Mouse (Mus musculus): ENCODE results near the gene Psmd10.
A peak's percentile ranks its signal among the peaks of the same experiment; 100 is the strongest.

Gene Psmd10

DNA sequence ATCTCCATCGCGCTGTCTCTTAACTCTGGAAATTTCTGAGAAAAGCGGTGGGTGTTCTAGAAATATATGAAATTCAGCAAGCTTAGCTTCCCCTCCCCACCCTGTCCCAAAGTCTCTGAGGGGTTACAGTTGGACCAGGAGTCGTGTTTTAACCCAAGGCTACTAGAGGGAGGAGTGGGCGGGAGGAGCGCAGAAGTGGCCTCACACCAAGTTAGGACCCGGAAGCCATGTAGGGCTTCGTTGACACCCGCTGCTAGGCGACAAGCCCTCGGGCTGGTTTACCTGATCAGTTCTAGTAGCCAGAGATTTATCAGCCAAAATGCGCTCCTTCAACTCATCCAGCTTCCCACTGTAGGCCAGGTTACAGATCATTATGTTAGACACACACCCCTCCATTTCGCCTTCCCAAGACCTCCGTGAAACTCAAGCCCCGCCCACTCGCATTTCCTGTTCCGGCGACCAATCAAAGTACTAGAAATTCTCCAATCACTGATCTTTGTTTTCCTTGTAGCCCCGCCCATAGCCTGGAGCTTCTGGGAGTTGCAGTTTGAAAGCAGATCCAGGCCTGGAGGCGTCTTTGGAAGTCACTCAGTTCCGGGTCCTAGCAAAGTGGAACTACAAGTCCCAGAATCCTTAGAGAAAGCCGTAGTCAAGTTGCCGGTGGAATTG lies at the start of gene Psmd10, which contains the start of gene Atg4a:
TSS of gene Psmd10 (minus strand) at position 457 of the 669 bp plus-strand sequence.
TSS of gene Atg4a (plus strand) at position 636 of the 669 bp plus-strand sequence.
- DNase-seq (ENCODE audit: low spot score in 2 of 2) = peak; percentile 94

DNA sequence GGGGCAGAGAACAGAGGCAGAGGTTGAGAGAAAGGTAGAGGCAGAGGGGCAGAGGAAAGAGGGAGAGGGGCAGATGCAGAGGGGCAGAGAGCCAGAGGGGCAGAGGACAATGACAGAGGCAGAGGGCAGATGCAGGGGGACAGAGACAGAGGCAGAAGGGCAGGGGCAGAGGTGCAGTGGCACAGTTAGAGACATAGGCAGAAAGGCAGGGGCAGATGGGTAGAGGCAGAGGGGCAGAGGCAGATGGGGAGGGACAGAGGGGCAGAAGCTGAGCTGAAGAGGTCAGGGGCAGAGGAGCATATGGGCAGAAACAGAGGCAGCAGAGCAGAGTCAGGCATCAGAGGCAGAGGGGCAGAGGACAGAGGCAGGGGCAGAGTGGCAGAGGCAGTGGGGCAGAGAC lies 42.4 kb upstream of the Psmd10 start:
- no peak for DNase-seq (ENCODE audit: low spot score in 2 of 2)

DNA sequence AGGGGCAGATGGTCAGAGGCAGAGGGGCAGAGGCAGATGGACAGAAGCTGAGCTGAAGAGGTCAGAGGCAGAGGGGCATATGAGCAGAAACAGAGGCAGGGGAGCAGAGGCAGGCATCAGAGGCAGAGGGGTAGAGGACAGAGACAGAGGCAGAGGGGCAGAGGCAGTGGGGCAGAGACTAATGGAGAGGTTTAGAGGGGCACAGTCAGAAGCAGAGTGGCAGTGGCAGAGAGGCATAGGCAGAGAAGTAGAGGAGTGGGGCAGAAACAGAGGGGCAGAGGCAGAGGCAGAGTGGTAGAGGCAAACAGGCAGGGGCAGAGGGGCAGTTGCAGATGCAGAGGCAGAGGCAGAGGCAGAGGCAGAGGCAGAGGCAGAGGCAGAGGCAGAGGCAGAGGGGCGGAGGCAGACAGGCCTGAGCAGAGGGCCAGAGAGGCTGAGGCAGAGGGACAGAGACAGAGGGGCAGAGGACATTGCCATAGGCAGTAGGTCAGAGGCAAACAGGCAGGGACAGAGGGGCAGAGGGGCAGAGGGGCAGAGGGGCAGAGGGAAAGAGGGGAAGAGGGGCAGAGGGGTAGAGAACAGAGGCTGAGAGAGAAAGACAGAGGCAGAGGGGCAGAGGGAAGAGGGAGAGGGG lies 41.5 kb upstream of the Psmd10 start:
- no peak for DNase-seq (ENCODE audit: low spot score in 2 of 2)

DNA sequence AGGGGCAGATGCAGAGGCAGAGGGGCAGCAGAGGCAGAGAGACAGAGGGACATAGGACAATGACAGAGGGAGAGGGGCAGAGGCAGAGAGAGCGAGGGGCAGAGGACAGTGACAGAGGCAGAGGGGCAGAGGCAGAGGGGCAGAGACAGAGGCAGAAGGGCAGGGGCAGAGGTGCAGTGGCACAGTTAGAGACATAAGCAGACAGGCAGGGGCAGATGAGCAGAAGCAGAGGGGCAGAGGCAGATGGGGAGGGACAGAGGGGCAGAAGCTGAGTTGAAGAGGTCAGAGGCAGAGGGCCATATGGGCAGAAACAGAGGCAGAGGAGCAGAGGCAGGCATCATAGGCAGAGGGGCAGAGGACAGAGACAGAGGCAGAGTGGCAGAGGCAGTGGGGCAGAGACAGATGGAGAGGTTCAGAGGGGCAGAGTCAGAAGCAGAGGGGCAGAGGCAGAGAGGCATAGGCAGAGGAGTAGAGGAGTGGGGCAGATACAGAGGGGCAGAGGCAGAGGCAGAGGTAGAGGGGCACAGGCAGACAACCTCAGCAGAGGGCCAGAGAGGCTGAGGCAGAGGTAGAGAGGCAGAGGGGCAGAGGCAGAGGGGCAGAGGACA lies 40.5 kb upstream of the Psmd10 start:
- DNase-seq (ENCODE audit: low spot score in 2 of 2) = no peak

DNA sequence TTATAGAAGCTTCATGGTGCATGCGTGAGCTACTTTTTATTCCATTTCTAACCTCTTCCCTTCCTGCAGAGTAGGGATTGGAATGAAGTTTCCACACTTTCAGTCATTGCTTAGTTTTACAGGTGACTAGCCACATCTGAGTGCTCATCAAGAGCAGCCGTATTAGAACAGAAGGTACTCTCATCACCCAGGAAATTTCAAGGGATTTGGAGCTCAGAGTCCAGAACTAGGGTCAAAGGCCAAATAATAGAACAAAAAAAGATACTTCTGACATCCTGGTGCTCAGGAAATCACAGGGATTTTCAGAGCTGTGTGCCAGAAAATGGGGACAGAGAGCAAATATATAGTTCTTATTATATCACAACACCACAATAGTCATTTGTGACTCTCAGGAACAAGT lies 28.7 kb upstream of the Psmd10 start:
- no peak for DNase-seq (ENCODE audit: low spot score in 2 of 2)

DNA sequence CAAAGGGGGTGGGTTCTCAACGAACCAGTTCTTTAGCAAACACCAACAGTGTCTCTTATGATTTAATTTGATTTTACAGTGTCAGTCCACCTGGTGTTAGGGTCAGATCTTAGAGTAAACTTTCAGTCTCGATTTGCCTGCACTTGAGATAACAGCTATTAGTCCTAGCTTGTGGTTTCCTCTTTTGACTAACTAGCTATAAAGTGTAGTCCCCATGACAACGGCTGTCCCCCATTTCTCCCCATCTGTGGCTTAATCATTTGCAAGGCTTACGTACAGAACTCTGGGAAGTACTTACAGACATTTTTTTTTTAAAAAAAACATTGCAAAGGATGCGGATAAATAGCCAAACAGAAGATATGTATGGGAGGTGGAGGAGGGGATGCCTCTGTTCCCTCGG lies 28.3 kb upstream of the Psmd10 start:
- no peak for DNase-seq (ENCODE audit: low spot score in 2 of 2)

DNA sequence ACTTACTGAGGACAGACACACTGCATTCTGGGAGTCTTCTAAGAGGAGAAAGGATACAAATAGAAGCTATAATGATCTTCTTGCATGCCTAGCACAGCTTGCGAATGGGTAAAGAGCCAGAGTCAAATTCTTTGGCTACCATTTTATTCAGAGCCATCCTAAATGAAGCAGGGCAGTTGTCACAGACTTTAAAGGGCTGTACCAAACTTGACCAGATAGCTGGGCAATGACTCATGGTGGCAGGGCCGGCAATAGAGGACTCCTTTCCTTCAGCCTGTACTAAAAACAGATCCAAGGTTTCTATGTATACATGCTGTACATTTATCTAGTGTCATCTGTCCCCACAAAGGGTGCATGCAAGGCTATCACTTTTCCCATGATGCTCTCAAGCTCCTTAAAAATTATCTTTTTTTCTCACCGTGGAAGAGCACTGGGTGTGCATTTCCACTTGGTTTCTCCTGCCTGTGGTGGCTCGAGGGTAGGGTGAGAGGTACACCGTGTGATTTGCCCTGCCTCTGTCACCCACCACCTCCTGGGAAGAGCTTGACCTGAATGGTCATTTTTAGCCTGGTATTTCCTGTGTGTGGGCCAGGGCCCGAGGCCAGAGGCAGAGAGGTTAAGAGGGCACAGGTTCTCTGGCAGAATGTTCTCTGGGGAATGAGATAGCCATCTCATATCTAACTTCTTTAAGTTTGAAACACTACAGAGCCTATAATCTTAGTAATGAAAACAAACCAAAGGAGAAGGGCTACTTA lies 26.9 kb upstream of the Psmd10 start:
- DNase-seq (ENCODE audit: low spot score in 2 of 2) = no peak

DNA sequence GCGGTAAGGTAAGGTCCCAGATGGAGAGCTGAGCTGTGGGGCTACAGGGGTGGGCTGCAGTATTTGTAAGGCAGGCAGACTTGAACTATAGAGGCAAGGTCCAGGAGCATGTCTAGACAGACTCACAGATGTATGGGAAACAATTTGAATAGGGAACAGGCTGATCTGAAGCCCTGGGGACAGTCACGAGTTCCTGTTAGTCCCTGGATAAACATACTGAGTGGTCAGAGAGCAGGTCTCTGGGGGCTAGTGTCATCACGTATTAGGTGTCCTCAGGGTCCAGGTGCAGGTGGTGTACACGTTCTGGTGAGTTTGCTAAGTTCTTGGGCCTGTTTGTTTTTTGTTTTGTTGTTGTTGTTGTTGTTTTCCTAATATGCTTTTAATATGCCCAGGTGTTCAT lies 23.6 kb upstream of the Psmd10 start:
- DNase-seq (ENCODE audit: low spot score in 2 of 2) = no peak

DNA sequence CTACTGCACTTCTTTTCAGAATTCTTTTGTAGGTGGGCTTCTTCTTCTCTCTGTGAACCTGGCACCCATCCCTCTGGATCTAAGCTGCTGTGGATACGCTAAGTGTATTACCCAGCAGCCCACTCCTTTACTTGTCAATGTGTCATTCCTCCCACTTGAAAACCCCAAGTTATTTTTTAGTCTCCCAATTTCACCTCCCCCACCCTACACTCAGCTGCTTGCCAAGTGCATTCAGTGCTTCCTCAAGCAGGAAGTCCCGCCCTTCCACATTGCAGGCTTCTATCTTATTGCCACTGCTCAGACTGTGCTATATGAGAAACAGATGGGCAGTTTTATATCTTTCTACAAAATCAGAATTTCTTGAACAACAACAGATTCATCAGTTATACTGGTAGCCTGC lies 23.0 kb upstream of the Psmd10 start:
- DNase-seq (ENCODE audit: low spot score in 2 of 2) = peak; percentile 39 to 45

DNA sequence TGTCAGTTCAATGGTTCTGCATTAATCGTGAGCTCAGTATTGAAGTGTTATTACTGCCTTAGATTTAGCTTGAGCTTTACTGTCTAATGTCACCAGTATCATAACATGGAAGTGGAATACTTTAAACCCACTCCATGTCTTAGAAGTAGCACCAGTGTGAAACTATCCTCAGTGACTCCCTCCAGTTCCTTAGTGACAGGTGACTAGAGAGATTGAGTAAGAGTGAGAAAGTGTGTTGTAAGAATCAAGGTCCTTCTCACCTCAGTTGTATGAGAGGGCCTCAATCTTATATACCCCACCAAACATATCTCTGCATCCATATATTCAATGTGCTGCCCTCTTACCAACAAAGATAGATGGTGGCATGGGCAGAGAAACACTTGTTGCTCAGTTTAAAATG lies 22.4 kb upstream of the Psmd10 start:
- no peak for DNase-seq (ENCODE audit: low spot score in 2 of 2)

DNA sequence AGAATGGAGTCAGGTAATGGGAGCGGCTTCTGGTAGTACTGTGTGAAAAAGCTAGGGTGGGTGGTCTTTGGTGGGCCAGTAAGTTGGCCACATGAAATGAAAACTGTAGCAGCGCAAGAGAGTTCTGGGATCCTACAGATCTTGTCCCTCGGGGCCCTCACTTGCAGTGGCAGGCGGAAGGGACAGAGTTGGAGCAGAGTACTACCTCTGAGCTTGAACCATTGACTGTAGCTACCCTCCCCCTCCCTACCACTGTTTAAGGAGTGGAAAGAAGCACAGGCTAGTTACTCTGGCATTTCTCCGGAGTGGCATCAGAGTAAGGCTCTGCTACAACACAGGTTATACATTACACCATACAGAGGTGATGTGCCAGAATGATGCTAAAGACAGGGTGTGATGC lies 431 bp upstream of the Psmd10 start:
- DNase-seq (ENCODE audit: low spot score in 2 of 2) = no peak

DNA sequence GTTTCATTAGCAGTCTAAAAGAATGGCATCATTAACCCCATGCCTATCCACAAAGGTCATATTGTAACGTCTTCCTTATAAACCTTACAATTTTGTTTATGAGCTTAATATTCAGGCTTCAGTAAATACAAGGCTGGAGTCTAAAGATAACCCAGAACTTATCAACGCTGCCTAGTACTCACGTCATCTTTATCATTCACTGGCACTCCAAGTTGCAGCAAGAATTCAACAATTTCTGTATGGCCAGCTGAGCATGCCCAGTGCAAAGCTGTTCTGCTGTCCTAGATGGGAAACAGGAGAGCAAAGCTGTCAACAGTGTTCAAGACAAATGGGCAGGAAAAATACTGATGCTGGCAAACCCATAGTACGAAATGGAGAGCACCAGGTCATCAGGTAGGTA lies 2.9 kb downstream of the Psmd10 start:
- DNase-seq (ENCODE audit: low spot score in 2 of 2) = no peak

DNA sequence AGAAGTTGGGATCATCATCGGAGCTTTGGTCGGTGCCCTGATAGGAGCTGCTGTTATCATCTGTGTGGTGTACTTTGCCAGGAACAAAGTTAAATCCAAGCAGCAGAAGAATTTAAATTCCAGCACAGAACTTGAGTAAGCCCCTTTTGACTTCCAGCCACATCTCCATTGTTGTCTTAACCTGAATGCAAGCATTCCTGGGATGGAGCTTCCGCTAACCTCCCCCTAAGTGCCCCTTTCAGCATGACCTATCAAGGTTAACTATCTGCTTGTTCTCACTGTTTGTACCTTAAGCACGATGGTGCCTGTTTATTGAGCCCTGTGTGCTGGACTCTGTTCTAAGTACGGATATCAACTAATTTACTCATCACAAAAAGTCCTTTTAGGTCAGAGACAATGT lies 20.3 kb downstream of the Psmd10 start:
- no peak for DNase-seq (ENCODE audit: low spot score in 2 of 2)

DNA sequence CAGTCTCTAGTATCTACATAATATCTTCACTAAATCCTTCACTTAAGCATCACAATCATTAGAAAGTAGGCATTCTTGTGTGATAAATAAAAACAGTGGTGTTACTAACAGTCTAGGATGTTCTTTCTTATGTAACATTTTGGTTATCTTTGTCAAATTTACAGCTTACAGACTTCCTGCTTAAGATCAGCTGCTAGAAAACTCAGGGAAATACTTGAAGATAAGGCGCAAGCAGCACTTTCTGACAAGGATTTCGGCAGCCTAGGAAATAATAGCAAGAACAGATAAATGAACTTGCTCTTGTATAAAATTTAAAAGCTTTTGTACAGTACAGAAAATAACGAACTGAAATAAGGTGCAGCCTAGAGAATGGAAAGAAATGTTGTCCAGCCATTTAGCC lies 23.3 kb downstream of the Psmd10 start:
- no peak for DNase-seq (ENCODE audit: low spot score in 2 of 2)

DNA sequence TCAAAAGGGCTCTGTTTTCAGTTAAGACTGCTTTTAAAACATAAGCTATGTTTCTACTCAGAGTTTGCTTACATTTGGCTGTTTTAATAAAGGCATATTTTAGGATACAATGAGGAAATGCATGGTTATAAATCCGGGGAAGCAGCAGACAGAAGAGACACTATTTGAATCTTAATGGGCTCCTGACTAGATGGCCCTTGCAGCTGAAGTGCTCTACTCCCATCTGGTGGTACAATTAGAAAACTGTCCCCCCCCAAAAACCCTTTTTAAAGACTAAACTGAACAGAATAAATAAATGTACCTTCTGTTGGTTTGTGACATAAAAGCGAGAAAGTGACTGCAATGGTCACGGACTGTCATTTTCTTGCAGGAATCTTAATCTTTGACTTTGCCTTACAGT lies 24.5 kb downstream of the Psmd10 start:
- no peak for DNase-seq (ENCODE audit: low spot score in 2 of 2)

DNA sequence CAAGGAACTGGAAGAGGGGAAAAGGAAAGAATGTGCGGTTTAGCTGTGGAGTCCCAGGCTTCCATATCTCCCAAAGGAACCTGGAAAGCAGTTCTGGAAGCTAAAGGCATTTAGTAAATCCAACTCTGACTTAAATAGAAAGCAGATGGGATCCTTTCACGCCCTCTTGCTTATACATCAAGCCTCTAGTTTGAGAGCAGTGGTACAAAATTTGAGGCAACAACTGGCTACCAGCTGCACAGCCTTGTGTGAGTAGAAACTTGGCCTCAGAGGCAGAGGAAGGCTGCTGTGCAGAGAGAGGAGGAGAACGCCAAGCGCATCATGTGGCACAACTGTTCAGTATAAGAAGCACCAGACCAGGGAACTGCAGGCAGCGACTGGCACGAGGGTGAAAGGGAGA lies 35.2 kb downstream of the Psmd10 start:
- DNase-seq (ENCODE audit: low spot score in 2 of 2) = peak in 1 of 2 experiments; percentile 0

DNA sequence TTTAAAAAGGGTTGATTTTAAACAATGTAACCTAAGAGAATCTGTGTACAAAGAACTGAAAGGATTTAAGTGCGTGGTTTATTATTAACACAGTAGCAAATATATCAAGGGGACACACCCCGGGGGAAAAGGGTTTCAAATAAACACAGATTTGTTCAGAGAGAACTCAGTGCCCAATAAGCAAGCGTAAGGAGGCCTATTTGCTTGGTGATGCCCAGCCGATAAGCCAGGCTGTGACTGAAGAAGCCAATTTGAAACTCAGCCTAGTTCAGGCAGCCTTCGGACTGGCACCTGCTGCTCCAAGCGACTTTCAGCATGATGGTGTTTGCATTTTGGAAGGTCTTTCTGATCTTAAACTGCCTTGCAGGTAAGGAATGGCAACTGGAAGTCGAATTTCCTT lies 49.2 kb downstream of the Psmd10 start, which contains the start of gene Vsig1:
TSS of gene Vsig1 (plus strand) at position 249 of the 400 bp plus-strand sequence.
- no peak for DNase-seq (ENCODE audit: low spot score in 2 of 2)

DNA sequence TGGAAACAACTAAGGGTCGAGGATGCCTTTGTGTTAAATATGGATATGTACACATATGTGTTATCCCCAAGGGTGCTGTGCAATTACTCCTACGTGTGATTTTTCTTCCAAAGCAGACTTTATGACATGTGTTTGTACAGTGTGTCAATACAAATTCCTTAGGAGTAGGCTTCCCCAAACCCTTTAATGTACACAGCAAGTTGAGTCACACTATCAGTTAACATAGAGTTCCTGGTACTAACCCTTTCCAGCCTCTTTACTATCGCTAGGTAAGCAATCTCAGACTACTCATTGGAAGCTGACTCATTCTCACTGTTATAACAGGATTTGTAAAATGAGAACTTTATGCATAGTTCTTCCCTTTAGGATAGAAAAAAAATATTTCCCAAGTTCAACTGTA lies 53.0 kb downstream of the Psmd10 start:
- DNase-seq (ENCODE audit: low spot score in 2 of 2) = no peak
